Mouse (Mus musculus): ENCODE data around the gene Il1r2.

GRCm38 (mm10) chr1:40171878-40172277, 98.0 kb downstream of the Il1r2 start:
- TF ChIP-seq POLR2A (IDR thresholded peaks at IDR 0.05; ENCODE audit: low read depth, low read length): no peak
- no peak for TF ChIP-seq CTCF (IDR thresholded peaks at IDR 0.05; ENCODE audit: borderline replicate concordance, insufficient read depth, low read length)

Measured in embryonic fibroblast, embryonic 13.5 days (primary cell).